Mouse (Mus musculus) testis, postnatal 10 days (tissue): ENCODE data around the gene S100pbp.

Experiments used
- DNase-seq: peaks from one replicate; pipeline ENCODE4 v3.0.0; 2021; ENCODE audit warnings: low spot score

Gene S100pbp

DNA sequence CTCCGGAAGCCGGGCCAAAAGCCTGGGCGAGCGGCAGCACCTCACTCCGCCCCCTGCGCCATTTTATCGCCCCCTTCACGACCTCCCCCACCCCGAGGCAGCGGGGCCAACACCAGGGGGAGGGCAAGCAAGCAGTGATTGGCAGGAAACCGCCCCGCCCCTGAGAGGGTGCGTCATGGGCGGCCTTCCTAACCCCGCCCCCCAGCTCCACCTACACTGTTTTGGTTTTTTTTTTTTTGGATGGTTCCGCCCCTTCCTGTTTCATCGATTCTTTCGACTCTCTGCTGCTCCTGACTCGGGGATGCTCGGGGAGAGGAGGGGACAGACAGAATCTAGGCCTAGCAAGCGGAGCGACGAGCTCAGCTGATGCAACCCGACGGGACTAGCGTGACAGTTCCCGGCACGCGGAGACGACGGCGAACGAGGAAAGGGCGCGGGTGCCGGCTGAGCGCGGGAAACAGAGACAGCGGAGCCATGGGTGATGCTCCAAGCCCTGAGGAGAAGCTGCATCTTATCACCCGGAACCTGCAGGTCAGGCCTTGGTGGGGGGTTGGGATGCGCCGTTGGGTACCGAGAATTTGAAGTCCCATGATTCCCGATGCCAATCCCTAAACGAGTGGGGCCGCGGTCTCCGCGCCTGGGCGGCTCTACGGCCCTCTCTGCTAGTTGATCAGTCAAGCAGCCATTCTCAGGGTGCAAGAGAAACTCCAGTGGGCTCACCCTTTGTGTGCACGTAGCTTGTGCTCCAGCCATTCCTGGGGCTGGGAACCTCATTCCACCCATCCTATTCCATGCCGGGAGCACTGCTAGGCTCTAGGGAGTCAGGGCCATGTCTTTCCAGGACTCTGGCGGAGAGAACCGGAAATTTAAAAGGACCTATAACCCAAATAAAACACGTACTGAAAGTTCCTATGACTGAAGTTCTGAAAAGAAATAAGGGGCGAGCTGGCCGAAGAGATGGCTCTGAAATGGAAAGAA lies at the start of gene S100pbp, which contains the start of gene Yars:
S100pbp (minus strand) TSS at position 186 of the 978 bp plus-strand sequence.
Yars (plus strand) TSS at position 219 of the 978 bp plus-strand sequence.
- peak; percentile 99 for DNase-seq

DNA sequence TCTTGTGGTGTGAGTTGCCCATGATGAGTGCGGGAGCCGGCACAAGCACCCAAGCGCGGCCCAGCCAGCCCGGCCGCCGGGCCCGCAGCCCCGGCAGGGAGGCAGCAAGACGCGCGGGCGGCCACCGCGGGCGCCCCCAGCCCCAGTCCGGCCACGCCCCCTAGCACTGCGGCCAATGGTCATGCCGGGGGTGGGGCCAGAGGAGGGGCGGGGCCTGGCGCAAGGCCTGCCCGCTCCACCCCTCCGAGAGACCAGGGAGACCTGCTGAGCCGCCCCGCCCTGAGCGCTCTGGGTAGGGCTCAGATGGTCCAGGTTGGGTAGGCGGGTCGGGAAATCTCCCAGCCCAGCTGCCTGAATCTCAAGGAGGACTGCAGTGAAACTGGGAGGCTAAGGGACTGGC lies 49.5 kb upstream of the S100pbp start:
- DNase-seq = peak; percentile 89

DNA sequence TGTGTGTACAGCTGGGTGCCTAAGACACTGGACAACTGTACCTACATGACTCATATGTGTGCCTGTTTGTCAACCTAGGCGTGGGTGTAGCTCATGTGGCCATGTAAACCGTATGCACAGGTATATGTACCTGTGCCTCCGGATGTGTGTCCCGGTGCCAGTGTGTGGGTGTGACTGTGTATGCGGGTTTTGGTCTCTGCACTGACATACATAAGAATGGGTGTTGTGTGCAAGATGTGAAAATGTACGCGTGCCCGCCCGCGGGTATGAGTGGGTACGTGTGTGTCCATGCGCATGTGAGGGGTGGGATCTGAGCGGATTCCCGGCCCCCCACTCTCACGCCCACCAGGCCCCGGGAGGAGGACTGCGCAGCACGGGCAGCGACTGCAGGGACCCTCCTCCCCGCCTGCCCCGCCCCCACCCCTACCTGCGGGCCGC lies 49.1 kb upstream of the S100pbp start:
- DNase-seq = peak; percentile 53

DNA sequence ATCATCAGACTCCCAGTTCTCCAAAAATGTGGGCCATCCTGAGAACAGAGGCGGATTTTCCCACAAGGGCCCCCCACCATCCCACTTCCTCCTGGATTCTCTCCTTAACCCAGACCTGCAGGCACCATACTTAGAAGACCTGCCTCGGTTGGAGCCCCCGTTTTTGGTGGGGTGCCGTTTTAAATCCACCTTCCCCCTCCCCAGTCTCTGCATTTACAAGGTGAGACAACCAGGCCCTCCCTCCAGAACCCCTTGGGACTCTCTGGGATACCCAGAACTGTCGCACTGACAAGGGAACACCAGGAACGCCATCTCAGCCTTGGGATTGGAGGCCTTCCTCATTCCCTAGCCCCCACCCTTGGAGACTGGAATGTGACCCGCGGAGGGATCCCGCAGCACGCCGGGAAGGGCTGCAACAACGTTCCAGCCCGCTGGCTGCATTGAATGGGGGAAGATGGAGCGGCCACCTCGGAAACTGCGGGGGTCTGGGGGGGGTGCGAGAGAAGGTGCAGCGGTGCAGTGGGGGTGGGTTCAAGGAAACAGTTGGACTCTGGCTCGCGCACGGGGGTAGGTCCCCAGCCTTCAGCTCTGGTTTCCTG lies 48.4 kb upstream of the S100pbp start:
- peak; percentile 54 for DNase-seq

DNA sequence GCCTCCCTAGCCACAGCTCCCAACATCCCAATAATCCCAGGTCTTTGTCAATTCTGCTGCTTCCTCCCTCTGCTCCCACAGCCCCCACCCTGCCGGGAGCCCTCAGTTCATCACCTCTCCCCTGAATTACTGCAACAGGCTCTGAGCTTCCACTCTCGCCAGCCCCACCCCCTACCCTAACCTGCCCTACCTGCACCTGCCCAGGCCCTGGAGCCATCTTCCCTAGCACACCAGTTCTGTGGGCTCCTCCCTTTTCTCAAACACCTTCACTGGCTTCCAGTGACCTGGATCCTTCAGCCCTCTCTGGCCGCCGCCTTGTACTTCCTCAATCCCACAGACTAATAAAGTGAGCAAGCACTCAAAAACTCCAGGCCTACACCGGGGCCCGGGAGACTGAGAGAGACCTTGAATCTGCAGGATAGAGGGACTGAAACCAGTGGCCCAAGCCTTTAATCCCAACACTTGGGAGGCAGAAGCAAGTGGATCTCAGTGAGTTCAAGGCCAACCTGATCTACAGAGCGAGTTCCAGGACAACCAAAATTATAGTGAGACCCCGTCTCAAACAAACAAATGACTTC lies 46.8 kb upstream of the S100pbp start:
- peak; percentile 44 for DNase-seq

DNA sequence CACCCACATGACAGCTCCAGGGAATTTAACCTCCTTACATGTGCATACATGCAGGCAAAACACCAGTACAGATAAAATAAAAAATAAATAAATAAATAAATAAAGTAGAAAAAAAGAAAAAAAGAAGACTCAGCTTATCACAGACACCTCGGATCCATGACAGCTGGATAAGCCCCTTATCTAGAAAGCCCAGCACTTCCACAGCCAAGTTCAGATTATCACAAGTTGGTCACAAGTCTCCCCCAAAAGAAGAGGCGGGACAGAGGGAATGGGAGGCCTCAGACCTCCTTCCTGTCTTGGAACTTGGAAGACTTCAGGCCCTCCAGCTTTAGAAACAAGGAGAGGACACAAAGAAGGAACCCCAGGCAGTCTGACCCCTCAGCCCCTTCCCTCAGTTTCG lies 45.6 kb upstream of the S100pbp start:
- no peak for DNase-seq

DNA sequence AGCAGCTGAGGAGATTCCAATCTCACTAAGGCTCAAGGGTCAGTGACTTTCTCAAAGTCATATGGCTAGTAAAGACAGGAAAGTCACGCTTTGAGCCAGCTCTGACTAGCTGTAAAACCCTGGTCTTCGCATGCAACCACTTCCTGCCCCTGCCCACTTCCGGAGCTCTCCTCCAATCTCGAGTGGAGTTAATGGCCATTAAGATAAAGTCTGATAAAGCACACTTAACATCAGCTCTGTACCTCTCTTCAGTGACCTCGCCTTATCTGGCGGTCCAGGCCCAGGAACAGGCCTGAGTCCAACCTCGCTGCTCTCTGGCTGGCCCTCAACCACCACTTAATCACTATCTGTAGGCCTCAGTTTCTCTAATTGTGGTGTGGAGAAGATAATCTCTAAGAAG lies 45.0 kb upstream of the S100pbp start:
- no peak for DNase-seq

DNA sequence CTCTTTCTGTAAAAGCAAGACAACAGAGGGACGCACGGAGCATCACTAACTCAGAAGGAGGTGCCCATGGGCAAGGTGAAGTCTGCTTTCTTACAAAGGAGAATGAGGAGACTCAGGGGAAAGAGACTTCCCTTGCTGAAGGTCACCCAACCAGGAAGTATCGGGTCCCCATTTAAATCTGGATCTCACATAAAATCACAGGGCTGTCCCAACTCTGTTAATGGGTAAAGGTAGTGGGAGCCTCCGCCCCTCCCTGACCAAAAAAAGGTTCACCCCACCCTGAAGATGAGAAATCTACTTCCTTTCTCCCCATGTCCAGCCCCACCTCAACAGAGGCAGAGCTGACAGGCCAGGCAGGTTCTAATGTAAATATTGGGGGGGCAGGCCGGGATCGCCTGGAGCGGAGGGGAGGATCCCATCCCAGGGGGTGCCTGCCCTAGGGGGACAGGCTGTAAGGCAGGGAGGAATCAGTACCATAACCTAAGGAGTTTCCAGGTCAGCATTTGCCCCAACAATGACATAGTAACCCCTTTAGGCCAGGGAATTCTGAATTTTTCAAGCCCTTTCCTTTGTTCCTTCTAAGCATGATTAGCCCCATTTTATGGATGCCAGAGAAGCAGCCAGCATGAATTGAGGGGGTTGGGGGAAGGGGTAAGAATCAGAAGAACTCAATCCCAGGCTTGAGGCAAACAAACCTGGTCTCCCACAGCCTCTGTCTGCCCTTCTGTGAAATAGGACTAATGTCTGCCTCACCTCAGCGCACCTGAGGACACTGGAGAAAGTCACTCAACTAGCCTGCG lies 43.2 kb upstream of the S100pbp start:
- DNase-seq = no peak

DNA sequence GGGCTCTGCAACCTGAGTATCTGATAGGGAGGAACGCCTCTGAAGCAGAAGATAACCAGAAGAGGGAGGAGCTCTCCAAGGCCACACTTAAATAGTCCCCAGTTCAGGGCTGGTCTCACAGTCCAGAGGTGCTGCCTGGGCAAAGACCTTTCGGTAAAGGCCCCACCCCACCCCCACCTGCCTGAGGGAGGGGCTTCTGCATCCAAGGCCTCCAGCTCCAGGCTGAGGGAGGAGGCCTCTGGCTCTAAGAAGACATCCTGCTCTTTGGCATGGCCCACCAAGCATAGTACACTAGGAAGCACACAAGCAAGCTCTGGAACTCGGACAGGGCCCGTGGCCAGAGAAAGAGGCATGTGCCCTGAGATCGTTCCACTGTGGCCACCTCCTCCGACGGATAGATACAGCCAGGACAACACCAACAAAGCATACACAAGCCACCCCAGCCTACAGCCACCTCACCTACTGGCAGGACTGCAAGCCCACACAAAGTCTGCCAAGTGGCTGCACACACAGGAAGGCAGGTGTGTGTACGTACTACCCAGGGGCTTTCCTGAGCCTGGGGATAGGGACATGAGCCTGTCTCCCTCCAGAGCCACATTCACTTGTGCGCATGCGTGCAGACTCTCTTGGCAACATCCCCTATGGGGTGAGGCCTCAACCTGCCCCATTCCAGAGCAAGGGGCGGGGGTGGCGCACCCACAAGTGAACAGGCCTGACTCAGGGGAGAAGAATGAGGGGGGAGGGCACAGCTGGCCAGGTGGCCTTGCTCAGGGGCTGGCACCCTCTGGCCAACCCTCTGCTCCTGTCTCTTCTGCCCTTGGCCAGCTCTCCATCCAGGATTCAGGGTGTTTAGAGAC lies 42.3 kb upstream of the S100pbp start:
- no peak for DNase-seq

DNA sequence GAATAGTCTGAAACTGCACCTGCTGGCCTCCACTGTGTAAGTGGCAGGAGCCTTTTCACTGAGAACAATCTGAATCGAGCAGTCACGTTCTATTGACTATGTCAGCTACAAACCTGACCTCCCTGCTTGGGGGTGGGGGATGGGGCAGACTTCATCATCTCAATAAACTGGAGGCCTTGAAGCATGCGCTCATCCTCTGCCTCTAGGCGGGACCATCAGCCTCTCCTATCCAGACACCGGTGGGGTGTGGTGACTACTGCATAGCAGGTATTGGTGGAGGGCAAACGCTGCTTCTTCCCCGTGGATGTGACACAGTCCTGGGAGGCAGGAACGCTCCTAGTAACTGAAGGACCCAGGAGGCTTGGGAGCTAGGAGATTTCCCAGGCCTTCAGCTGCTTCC lies 41.4 kb upstream of the S100pbp start:
- DNase-seq = no peak

DNA sequence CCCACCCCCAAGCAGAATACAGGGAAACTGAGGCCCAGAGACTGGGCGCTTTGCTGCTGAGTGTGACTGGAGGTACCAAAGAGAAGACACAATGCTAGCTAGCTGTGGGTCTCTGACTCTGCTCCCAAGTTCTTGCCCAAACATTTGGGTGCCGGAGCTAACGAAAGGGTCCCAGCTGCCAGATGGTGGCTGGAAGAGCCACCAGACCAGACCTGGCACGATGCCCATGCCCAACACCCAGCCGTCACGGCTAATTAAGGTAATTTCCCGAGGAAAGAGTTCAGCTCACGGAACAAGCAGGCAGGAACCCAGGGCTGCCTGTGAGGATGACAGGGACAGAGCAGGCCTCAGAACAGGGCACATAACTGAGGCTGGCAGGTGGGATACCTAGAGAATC lies 38.5 kb upstream of the S100pbp start:
- DNase-seq = no peak

DNA sequence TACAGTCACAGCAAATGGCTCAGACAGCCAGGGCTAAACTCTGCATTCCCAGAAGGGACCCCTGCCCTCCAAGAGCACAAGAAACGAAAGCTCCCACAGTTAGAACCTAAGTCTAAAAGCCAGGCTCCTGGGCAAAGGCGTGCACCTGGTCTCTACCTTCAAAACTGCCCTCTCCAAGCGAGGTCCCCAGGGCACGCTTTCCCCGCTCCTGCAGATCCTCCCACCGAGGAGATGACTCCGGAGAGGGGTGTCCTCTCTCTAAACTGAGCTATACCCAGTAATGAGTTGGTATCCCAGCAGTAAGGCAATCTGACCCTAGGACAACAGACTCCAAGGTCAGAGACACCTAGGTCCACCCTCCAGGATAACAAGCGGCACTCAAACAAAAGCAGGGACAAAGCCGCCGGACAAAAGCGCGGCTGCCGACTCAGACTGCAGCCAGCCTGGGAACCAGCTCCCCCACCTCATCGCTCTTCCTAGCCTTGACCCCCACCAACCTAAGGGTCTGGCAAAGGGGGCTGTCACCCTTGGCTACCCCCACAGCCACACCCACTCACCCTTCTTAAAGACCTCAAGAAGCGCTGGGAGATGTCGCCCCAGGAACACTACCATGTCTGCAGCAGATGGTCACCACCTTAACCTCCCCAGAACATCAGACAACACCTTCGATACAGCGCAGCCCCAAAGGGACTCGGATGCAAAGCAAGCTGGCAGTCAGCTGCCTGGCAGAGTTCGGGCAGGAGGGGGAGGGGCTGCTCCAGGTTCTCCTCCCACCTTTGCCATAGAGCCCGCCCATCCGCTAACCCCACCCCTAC lies 37.9 kb upstream of the S100pbp start:
- no peak for DNase-seq

DNA sequence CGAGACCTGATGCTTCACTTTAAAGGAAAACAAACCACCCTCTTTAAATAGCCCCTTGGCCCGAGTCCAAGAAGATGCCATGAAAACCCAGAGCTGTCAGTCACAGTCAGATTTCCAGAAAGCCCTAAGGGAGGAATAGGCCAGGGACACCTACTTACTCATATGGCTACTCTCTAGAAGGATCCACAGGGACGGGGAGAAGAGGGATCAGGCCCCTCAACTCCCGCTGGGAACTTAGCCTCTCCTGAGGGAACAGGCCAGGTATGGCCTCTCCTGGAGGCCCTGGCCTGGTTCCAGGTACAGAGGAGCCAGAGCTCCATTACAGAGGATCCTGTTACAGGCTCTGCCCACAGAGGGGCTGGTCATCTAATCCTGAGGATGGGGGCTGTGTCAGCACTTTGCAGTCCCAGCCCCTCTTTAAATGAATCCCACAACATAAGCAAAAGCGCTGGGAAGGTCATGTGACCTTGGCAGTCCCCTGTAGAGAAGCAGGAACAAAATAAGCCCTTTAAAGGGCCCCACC lies 37.0 kb upstream of the S100pbp start:
- no peak for DNase-seq

DNA sequence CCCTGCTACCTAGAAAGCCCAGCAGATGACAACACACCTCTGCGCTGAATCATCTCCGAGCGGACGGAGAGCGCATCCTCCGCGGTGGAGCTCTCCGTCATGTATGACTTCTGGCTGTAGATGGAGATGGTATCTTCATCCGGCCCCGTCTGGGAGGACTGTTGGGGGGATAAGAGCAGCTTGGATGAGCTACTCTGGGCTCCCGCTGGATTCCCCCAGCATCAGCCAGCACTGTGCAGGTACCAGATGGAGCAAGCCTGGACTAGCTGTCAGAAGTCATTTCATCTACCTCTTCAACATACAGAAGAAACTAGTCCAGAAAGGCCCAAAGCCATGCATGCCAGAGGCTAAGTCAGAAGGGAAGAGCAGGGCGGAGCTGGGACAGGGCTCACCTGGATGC lies 35.8 kb upstream of the S100pbp start:
- DNase-seq = no peak

DNA sequence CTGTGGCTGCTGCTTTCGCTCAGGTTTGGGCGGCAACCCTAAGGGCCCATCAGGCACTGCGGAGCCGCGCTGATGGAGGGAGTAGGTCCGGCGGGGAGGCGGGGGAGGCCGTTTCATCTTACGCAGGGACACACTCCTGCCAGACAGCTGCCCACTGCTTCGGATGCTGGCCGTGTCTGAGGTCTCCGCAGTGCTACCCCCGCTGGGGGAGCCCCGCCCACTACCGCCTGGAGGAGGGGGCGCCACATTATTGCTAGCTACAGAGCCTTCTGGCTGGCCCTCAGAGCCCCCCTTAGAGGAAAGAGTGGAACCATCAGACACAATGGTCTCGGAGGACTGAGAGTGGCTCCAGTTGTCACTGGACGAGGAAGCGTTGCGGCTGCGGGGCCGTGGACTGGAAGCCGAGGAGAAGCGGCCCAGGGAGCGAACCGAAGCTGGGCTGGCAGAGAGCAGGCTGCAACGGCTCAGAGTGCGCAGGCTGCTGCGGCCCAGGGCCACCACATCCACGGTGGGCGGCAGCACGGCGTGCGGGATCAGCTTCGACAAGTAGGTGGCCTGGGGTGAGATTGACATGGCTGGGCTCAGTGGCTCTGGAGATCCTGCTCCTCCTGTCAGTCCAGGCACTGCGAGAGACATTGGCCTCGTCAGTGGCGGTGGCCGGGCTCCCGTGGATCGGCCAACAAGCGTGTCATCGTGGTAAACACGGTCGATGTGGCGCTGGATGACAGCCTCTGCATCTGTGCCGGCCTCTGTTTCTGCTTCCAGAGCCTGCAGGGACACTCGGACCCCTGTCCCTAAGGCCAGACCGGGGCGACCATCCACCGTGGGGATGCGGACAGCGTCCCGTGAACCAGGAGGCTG lies 34.1 kb upstream of the S100pbp start:
- DNase-seq = no peak

DNA sequence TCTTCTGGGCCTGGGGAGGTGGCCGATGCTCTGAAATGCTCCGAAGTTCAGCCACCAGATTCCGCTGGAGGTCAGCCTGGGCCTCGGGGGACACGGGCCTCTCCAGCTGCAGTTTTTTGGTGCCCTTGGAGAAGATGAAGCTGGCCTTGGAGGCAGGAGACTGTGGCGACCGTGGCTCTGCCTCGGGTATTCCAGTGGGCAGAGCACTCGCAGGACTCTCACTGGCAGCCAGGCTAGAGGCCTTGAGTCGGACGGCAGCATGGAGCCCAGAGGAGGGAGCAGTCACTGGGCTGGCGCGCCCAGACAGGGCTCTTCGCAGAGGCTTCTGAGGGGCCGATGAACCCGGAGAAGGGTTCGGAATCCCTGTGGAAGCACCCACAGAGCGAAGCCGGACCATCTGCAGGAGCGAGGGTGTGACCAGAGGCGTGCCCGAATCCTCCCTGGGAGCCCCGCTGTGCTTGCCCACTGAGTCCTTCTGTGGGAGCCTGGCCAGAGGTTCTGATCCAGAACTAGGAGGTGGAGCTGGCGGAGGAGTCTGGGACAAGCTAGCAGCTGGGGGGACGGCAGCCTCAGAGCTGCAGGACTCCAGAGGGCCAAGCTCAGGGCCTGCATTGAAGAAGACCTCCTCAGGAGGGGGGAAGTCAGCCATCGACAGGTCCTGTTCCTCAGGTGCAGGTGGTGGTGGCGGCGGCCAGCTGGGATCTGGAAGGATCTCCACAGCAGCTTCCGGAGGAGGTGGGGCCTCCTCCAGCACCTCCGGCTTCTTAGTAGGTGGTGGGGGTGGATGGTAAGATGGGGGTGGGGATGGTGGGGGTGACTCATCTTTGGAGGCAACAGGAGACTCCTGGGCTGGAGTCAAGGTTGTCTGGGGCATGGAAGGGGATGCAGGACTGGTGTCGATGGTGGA lies 32.7 kb upstream of the S100pbp start:
- no peak for DNase-seq

DNA sequence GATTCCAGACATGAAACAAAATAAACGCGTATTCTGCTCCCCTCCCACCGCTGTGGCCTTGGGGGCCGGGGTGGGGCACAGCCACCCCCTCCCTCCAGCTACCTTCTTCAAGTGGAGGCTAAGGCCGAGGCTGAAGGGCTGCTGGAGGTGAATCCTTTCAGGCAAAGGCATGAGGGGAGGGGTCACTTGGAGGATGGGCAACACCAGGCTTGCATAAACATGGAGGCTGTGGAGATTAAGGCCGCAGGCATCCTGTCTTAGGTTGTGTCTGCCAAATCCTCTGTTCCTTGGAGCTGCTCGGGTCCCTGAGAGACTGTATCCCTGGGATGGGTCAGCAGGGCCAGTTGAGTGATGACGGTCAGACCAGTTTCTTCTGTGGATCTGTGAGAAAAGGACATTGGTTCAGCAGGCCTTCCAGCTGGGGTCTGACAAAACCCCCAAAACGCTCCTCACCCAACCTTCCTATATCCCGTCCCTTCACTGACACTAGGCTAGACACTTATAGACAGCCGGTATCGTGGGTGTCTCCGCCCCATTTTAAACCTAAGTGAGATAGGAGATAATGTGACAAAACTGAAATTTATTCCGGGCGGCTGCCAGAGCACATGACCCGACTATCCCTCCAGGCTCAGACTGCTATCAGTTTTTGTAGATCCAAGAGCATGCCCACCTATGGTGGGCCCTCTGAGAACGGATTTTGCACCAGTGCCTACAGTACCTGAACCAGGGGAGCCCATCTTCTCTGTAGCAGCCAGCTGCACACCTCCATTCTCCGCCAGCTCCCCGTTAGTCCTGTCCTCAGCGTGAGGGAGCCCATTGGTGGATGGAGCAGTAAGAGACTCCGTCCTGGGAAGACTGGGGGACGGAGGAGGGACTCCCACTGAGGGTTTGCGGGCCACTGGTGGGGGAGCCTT lies 31.8 kb upstream of the S100pbp start:
- no peak for DNase-seq
